Mouse (Mus musculus) stomach, postnatal 0 days (tissue): Measurements from ENCODE around the gene Fst.

Experiments
- CTCF ChIP-seq: IDR thresholded peaks from 2 replicates; pipeline ENCODE4 v1.5.1; 2016; ENCODE audit warnings: antibody characterized with exemption, low read depth, mild to moderate bottlenecking, moderate library complexity
- EP300 ChIP-seq: optimal IDR thresholded peaks from 2 replicates; pipeline ENCODE3; 2016; ENCODE audit warnings: antibody characterized with exemption

DNA sequence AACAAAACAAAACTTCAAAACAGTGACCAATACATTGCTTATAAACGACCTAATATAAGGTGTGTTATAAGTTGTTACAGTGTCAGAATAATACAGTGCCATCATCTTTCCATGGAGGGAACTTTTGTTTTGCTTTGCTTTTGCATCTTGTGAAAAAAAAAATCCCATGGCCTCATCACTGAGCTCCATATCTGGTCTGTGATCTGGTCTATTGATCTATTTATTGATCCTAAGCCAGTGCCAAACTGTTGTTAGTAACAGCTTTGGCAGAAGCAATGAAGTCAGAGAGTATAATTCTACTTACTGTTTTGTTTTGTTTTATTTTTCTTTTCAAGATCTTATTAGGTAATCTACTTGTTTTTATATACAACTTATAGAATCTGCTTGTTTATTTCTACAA, 6.6 kb upstream of the Fst start:
- no peak for TF ChIP-seq CTCF
- no peak for TF ChIP-seq EP300
